Mouse (Mus musculus) neural tube, embryonic 15.5 days (tissue): Measurements from ENCODE around the gene Gpr3. TPM values are rescaled to one million over a fixed set of nuclear protein-coding genes. Genes with fewer than 3 reads are reported as not detected.

ENCODE experiments used
- ATAC-seq: fragments of 200-750 bp; cut with Nextera tagmentation; 2 replicates; pipeline ENCODE4 v1.8.0; 2017; ENCODE audit warnings: mild to moderate bottlenecking, moderate TSS enrichment, moderate library complexity; ENCODE audit not compliant: low FRiP score
- H3K27ac ChIP-seq: fragments of 300-500 bp; sonication (generic); replicated peaks from 2 replicates; pipeline ENCODE4 v1.5.1; 2015; ENCODE audit warnings: mild to moderate bottlenecking, inconsistent platforms
- H3K27me3 ChIP-seq: fragments of 300-500 bp; sonication (generic); replicated peaks from 2 replicates; pipeline ENCODE4 v1.6.1; 2015; ENCODE audit warnings: inconsistent platforms
- H3K36me3 ChIP-seq: fragments of 300-500 bp; sonication (generic); 2 replicates; pipeline ENCODE4 v1.6.1; 2015; ENCODE audit warnings: inconsistent platforms
- H3K4me1 ChIP-seq: fragments of 300-500 bp; sonication (generic); 2 replicates; pipeline ENCODE4 v1.6.1; 2015; ENCODE audit warnings: inconsistent platforms
- H3K4me2 ChIP-seq: fragments of 300-500 bp; sonication (generic); 2 replicates; pipeline ENCODE4 v1.6.1; 2015; ENCODE audit warnings: inconsistent platforms, mild to moderate bottlenecking, moderate library complexity
- H3K4me3 ChIP-seq: fragments of 300-500 bp; sonication (generic); replicated peaks from 2 replicates; pipeline ENCODE4 v1.5.1; 2015; ENCODE audit warnings: mild to moderate bottlenecking, inconsistent platforms
- H3K9ac ChIP-seq: fragments of 300-500 bp; sonication (generic); replicated peaks from 2 replicates; pipeline ENCODE4 v1.6.1; 2015; ENCODE audit warnings: mild to moderate bottlenecking, inconsistent platforms
- H3K9me3 ChIP-seq: fragments of 300-500 bp; sonication (generic); replicated peaks from 2 replicates; pipeline ENCODE4 v1.6.1; 2016; ENCODE audit warnings: inconsistent platforms
- WGBS: fragments of 180-500 bp; shearing (Covaris S2); methylation state at CpG from one replicate; pipeline ENCODE4 v1.1.7; 2015; ENCODE audit warnings: mixed read lengths; 5-methylcytosine and 5-hydroxymethylcytosine counted together
- polyA plus RNA-seq: library from polyadenylated mRNA; unstranded; fragments of >200 nt; fragmentation: Nextera tagmentation; extraction: Ambion mirVana; gene quantifications from 2 replicates; pipeline ENCODE4 v1.2.1, GENCODE M21; 2015

The Gpr3 gene
- polyA plus RNA-seq, 1 experiment from 2014 or later, result 2.5 TPM

DNA sequence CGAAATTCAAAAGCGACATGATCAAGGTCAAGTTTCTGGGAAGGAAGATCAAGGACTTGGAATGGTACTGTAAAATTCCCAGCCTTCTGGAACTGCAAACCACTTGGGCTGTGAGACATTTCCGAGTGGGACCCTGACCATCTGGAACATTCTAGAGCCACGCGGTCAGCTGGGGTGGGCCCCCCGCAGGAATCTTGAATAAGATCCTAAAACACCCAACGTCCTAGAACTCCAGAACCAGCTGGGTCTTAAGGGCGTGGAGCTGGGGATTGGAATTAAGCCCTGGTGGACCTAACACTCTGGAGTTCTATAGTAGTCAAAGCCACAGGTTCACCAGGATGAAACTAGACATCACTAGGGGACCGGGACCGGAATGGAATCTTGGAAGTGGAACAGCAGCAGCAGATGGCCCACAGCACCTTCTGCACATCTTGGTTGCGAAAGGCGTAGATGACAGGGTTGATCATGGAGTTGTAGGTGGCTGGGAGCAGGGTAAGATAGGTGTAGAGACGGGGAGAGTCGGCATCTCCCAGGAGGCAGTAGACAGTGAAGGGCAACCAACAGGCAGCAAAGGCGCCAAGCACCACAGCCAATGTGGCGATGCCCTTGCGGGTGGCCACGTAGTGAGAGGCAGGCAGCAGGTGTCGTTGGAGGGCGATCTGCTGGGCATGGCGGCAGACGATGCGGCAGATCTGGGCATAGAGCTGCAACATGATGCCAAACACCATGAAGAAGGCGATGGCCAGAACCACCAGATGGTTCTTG lies 2.1 kb downstream of the Gpr3 start:
- peaks cover 25% of the 10 kb centered on the region for H3K4me1 ChIP-seq
- H3K4me3 ChIP-seq, result no peak overlapping the region
- no peak overlapping the region for H3K4me2 ChIP-seq
- ATAC-seq, result no peak
- no peaks in the 10 kb centered on the region for H3K9me3 ChIP-seq
- peaks cover 24% of the 10 kb centered on the region for H3K27me3 ChIP-seq
- no peaks in the 10 kb centered on the region for H3K36me3 ChIP-seq
- H3K27ac ChIP-seq, result no peak overlapping the region
- no peak overlapping the region for H3K9ac ChIP-seq
- WGBS, result 93% methylated on average over 24 of the region's 24 CpGs

DNA sequence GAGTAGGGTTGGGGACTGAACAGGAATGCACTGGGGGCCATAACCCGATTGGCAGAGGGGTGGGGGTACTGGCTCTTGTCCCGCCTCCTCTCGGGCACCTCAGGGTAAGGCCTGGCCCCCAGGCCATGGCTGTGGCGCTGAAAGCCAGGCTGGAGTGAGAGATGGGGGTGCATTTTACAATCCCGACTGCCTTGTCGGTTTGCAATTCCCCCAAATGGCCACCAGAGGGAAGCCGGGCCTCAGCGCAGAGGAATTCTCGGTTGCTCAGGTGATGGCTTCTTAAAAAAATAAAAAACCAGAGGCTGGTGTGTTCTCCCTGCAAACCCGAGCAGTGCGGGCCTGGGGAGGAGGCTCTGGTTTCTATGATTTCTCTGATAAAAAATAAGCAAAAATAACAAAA lies 3.0 kb downstream of the Gpr3 start:
- Histone ChIP-seq H3K36me3 (no peaks in the 10 kb centered on the region), H3K4me3 (no peak overlapping the region), H3K9ac (no peak overlapping the region), H3K4me2 (no peak overlapping the region), H3K27ac (no peak overlapping the region), H3K9me3 (no peaks in the 10 kb centered on the region), H3K27me3 (peaks cover 19% of the 10 kb centered on the region), H3K4me1 (peaks cover 32% of the 10 kb centered on the region)
- ATAC-seq, result no peak
- WGBS, result 4% methylated on average over 11 of the region's 11 CpGs

DNA sequence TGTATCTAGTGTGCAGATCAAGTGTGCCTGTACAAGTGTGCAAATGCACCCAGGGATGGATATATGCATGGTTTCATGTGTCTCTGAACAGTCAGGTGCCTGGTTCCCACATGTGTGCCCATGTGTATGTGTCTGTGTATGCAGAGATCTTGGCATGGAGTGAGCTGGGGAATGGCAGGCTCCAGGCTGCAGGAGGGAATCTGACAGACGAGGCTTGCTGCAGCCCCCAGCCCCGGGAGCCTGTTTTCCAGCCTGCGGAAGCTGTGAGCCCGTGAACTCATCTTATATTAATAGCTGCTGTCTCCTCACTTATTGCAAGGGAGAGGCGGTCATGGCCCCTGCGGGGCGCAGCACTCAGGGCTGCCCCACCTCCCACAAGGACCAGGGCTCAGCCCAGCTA lies 8.0 kb downstream of the Gpr3 start:
- H3K9me3 ChIP-seq, result no peaks in the 10 kb centered on the region
- peak overlapping the region; percentile 2; the same call in 1 of the 2 replicates for H3K27ac ChIP-seq
- WGBS, result 19% methylated on average over 7 of the region's 7 CpGs
- no peaks in the 10 kb centered on the region for H3K36me3 ChIP-seq
- H3K27me3 ChIP-seq, result no peaks in the 10 kb centered on the region
- no peak overlapping the region for H3K4me2 ChIP-seq
- no peak overlapping the region for H3K4me3 ChIP-seq
- no peak overlapping the region for H3K9ac ChIP-seq
- peaks cover 36% of the 10 kb centered on the region for H3K4me1 ChIP-seq
- ATAC-seq, result no peak

DNA sequence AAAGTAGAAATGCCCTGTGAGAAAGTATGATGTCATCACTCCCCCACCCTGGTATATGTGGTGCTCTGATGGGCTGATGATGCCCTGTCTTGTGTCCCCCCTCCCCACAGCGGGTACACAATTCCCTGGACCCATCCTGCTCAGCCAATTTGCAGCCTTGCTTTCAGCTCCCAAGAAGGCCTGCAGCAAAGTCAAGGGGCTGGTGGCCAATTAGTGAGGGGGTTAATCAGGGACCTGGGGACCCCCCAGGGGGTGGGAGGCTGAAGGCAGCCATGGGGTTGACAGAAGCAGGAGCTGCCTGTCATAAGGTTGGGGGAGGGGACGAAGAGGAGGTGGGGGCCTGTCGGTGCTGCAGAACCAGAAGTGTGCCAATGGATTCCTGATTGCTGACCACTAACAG lies 8.7 kb downstream of the Gpr3 start:
- ATAC-seq, result no peak
- Histone ChIP-seq H3K4me1 (peaks cover 41% of the 10 kb centered on the region), H3K27me3 (no peaks in the 10 kb centered on the region), H3K4me2 (no peak overlapping the region), H3K36me3 (no peaks in the 10 kb centered on the region), H3K9ac (no peak overlapping the region), H3K9me3 (no peaks in the 10 kb centered on the region), H3K27ac (no peak overlapping the region), H3K4me3 (no peak overlapping the region)
- 62% methylated on average over 3 of the region's 3 CpGs for WGBS

DNA sequence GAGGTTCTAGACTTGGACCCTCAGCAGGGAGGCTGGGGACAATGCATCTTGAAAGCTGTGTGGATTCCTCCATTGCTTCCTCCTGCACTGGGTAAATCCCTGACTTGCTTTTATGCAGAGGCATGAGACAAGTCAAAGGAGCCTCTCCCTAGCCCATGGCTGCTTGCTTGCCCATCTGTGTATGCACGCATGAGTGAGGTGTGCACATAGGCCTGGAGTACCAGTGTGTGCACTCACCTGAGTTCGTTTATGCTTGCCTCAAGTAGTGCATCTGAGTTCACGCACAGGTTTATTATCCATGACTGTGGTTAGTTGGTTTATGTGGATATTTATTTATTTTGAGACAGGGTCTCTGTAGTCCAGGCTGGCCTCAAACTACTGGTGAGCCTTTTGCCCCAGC lies 10.1 kb downstream of the Gpr3 start:
- Histone ChIP-seq H3K4me1 (peaks cover 54% of the 10 kb centered on the region), H3K27me3 (no peaks in the 10 kb centered on the region), H3K27ac (no peak overlapping the region), H3K9me3 (no peaks in the 10 kb centered on the region), H3K9ac (no peak overlapping the region), H3K36me3 (no peaks in the 10 kb centered on the region), H3K4me2 (no peak overlapping the region), H3K4me3 (no peak overlapping the region)
- no peak for ATAC-seq
- WGBS, result 92% methylated on average over 3 of the region's 3 CpGs

DNA sequence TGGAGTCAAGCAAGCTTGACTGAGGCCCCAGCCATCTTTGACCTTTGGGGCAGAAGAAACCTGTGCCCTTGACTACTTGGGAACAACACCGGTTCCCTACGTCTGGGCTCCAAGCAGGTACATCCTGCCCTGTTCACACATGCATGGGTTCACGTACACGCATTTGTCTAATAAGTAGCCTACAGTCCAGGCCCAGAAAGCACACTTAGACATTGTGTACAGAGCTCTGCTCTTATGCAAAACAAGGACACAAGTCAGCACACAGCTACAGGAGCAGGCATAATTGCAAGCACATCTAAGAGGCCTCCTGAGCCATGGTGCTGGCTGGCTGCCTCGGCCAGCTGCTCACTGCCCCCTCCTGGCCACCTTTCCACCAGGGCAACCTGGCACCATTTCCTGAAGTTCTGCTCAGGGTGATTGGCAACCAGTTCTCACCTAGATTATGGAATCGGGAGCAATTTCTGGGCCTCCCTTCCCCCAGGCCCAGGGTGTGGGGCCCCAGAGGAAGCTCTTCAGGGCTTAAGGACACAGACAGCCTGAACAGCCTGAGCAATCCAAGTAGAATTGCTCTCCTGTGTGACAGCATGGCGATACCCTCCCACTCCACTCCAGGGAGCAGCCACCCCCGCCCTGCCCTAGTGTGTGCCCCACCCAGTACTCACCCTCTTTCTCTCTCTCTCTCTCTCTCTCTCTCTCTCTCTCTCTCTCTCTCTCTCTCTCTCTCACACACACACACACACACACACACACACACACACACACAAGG lies 11.1 kb downstream of the Gpr3 start:
- Histone ChIP-seq H3K4me2 (no peak overlapping the region), H3K9ac (no peak overlapping the region), H3K36me3 (peaks cover 2% of the 10 kb centered on the region; the same call in 1 of the 2 replicates), H3K27ac (peak overlapping the region; percentile 72), H3K4me3 (no peak overlapping the region), H3K9me3 (no peaks in the 10 kb centered on the region), H3K27me3 (no peaks in the 10 kb centered on the region), H3K4me1 (peaks cover 65% of the 10 kb centered on the region)
- ATAC-seq, result no peak
- WGBS, result 61% methylated on average over 8 of the region's 8 CpGs

DNA sequence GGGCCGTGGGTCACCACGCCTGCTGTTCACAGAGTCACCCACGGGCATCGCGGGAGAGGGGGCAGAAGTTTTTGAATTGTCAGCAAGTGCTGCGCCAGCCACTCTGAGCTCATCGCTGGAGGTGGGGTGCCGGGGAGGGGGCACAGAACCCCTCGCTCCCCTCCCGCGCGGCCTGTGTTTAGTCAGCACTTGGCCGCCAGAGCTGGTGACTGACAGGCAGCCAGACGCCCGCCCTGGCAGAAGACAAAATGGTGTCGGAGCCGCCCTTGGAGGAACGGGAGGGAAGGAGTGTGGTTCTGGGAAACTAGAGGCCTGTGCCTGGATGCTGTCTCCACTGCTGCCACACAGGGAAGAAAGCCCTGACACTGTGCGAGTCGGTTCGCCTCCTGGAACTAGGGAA lies 12.0 kb downstream of the Gpr3 start:
- Histone ChIP-seq H3K27ac (peak overlapping the region; percentile 72), H3K36me3 (peaks cover 10% of the 10 kb centered on the region; the same call in 1 of the 2 replicates), H3K27me3 (no peaks in the 10 kb centered on the region), H3K4me2 (0 out of 2 replicates have a peak overlapping the region, but pooled peaks have one; percentile 3), H3K9me3 (no peaks in the 10 kb centered on the region), H3K4me3 (no peak overlapping the region), H3K4me1 (peaks cover 67% of the 10 kb centered on the region), H3K9ac (0 out of 2 replicates have a peak overlapping the region, but pooled peaks have one; percentile 10)
- WGBS, result 44% methylated on average over 21 of the region's 21 CpGs
- no peak for ATAC-seq

DNA sequence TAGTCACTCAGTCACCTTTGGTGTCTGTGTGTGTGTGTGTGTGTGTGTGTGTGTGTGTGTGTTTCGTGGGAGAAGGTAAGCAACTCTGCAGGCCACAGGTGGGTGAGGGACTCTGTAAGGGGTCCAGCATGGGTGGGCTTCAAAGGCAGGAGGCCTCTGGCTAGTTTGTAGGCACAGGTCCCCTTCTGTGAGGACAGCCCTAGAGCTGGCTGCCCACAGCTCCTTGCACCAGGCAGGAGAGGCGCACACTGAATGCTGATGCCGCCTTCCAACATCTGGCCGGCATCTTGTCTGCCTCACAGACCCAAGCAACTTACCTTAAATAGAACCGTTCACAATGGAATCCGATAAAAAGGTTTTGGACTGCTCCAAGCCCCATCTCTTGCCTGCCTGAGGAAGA lies 12.6 kb downstream of the Gpr3 start:
- Histone ChIP-seq H3K4me2 (no peak overlapping the region), H3K4me3 (no peak overlapping the region), H3K9ac (no peak overlapping the region), H3K9me3 (no peaks in the 10 kb centered on the region), H3K4me1 (peaks cover 63% of the 10 kb centered on the region), H3K27ac (peak overlapping the region; percentile 72), H3K36me3 (peaks cover 11% of the 10 kb centered on the region; the same call in 1 of the 2 replicates), H3K27me3 (no peaks in the 10 kb centered on the region)
- 68% methylated on average over 6 of the region's 6 CpGs for WGBS
- ATAC-seq, result no peak

DNA sequence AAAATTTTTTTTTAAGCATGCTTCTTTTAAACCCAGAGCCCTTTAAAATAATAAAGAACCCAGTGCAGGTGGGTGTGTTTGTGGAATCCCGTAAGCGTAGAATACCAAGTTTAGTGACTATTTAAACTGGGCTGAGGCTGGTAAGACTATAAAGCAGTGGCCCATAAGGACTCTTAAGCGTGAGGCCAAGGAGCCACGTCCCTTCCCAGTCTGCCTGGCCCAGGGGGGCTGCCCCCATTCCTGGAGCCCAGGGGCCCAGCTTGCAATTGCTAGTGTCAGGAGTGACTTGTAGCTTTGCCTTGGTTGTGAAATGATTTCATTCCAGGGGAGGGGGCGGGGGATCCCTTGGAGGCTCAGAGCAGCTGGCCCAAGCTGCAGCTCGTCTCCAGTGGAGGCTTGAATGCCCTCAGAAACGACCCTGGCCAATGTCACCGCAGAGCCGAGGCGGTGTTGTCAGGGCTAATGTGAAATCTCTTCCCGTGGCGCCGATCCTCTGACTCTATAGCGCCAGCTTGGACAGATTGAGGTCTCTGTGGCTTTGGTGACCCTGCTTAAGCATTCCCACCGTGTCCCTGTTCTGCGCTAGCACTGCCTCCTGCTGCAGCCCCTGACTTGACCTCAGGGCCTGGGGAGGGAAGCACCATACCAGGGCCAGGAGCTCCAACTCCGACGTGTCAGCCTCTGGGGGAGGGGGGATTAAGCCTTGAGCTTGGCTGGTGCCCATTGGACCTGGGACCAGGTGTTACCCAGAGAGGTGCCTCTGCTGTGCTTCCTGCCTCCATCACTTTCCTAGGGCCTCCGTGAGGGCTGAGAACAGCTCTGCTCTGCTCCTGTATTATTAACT lies 13.8 kb downstream of the Gpr3 start:
- ATAC-seq, result peak; percentile 3; the same call in 1 of the 2 replicates
- Histone ChIP-seq H3K9ac (peak overlapping the region; percentile 30; the same call in 1 of the 2 replicates), H3K36me3 (peaks cover 19% of the 10 kb centered on the region), H3K9me3 (no peaks in the 10 kb centered on the region), H3K27ac (peak overlapping the region; percentile 86), H3K4me2 (peak overlapping the region; percentile 2), H3K4me1 (peaks cover 58% of the 10 kb centered on the region), H3K27me3 (no peaks in the 10 kb centered on the region), H3K4me3 (no peak overlapping the region)
- 13% methylated on average over 19 of the region's 19 CpGs for WGBS

DNA sequence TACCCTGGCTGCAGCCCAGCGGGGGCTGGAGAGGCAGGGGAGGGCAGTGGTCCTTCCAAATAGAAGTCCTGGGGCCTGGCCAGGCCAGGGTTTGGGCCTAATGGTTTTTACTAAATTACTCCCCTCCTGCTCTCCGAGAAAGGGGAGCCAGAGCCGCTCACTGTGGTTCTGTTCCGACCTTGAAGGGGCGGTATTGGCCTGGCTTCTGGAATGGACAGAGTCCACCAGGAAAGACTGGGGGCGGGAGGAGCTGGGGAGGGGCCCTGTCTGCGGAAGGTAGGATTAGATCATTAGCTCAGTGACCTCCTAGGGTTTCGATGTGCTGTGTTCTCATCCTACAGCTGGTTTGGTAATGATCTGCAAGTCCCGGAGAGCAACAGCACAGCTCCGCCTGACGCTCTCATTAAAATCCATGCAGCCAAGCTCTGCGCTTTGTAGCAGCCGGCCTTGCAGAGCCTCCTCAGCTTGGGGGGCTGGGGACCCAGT lies 14.5 kb downstream of the Gpr3 start:
- 13% methylated on average over 13 of the region's 13 CpGs for WGBS
- peak; percentile 45 for ATAC-seq
- Histone ChIP-seq H3K4me1 (peaks cover 58% of the 10 kb centered on the region), H3K27ac (peak overlapping the region; percentile 86), H3K9ac (peak overlapping the region; percentile 30; the same call in 1 of the 2 replicates), H3K4me3 (no peak overlapping the region), H3K4me2 (peak overlapping the region; percentile 2; the same call in 1 of the 2 replicates), H3K9me3 (no peaks in the 10 kb centered on the region), H3K36me3 (peaks cover 26% of the 10 kb centered on the region), H3K27me3 (no peaks in the 10 kb centered on the region)

DNA sequence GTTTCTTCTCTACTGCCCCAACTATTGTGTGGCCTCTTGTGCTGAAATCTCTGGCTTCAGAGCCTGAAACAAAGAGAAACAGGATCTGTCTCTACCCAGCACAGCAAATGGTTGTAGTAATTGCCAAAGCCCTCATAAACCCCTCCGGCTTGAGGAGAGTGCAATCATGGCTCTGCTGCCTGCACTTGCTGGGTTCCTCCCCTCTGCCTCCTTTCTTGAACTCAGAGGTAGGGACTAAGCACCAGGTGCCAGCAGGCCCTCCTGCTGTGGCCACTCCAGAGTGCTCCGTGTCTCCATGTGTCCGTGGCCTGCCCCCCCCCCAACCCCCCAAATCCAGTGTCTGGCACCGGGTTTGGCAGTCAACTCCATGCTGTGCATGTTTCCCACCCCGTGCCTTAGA lies 15.0 kb downstream of the Gpr3 start:
- peaks cover 58% of the 10 kb centered on the region for H3K4me1 ChIP-seq
- H3K4me3 ChIP-seq, result no peak overlapping the region
- H3K36me3 ChIP-seq, result peaks cover 31% of the 10 kb centered on the region
- H3K9me3 ChIP-seq, result no peaks in the 10 kb centered on the region
- no peak for ATAC-seq
- H3K9ac ChIP-seq, result peak overlapping the region; percentile 30; the same call in 1 of the 2 replicates
- no peaks in the 10 kb centered on the region for H3K27me3 ChIP-seq
- peak overlapping the region; percentile 86 for H3K27ac ChIP-seq
- WGBS, result 11% methylated on average over 5 of the region's 5 CpGs
- 0 out of 2 replicates have a peak overlapping the region, but pooled peaks have one; percentile 2 for H3K4me2 ChIP-seq
